Mouse (Mus musculus): ENCODE data around the gene Gm8281.
"Not testable (repeated sequence)": the region's sequence is repeated elsewhere in the genome, so short reads cannot be mapped to it uniquely, and the experiment has no call there.

The Gm8281 gene

GRCm38 (mm10) chr14:5070611-5071490 lies at the start of gene Gm8281:
Gene Gm8281 (plus strand): TSS chr14:5071040.
- DNase-seq: not testable (repeated sequence)

GRCm38 (mm10) chr14:5050329-5050728 lies 20.5 kb upstream of the Gm8281 start, which contains the start of gene 4930555G01Rik:
Gene 4930555G01Rik (plus strand): TSS chr14:5050629.
- not testable (repeated sequence) for DNase-seq

- not testable (repeated sequence) for DNase-seq
Observed at GRCm38 (mm10) chr14:5131219-5131618, 60.4 kb downstream of the Gm8281 start, which contains the start of gene Gm8279. Gene Gm8279 (plus strand): TSS chr14:5131519.
